Mouse (Mus musculus): ENCODE measurements at regions not wholly inside any gene's neighbourhood (a gene's known extent, or its start where the extent isn't known, plus 50 kb on each side); places are given as distances from the start of the nearest gene placed in this dataset.

- TF ChIP-seq CTCF (IDR thresholded peaks at IDR 0.05; ENCODE audit: extremely low read depth, insufficient read depth, low read length) (no peak), POLR2A (IDR thresholded peaks at IDR 0.05; ENCODE audit: extremely low read depth, insufficient read depth, low read length) (no peak)
Observed at GRCm38 (mm10) chr2:147610343-147610742, 248.6 kb downstream of the Pax1 start.
